Mouse (Mus musculus) midbrain, embryonic 14.5 days (tissue): ENCODE data around the gene Tex10. TPM values are rescaled to one million over a fixed set of nuclear protein-coding genes. Genes with fewer than 3 reads are reported as not detected.

ENCODE experiments used
- polyA plus RNA-seq: library from polyadenylated mRNA; unstranded; fragments of >200 nt; fragmentation: Nextera tagmentation; extraction: Ambion mirVana; gene quantifications from 2 replicates; pipeline ENCODE4 v1.2.1, GENCODE M21; 2014

The Tex10 gene
- polyA plus RNA-seq, 1 experiment from 2014 or later: 57.1 TPM

Other genes starting within 250 kb of the Tex10 start
- 47.4 and 59.6 TPM in 2 replicates for gene Erp44, start 193.9 kb downstream of the Tex10 start, polyA plus RNA-seq
- 3.9 and 5.3 TPM in 2 replicates for gene Invs, start 193.7 kb downstream of the Tex10 start, polyA plus RNA-seq
- gene Msantd3, start 66.5 kb upstream of the Tex10 start, polyA plus RNA-seq: 36.2 and 38.1 TPM in 2 replicates
- gene Tmeff1, start 111.7 kb upstream of the Tex10 start, polyA plus RNA-seq: 321 and 359 TPM in 2 replicates
- 1.5 and 3.4 TPM in 2 replicates for gene Cavin4, start 190.1 kb upstream of the Tex10 start, polyA plus RNA-seq